Mouse (Mus musculus): Measurements from ENCODE around the gene Haghl.

DNA sequence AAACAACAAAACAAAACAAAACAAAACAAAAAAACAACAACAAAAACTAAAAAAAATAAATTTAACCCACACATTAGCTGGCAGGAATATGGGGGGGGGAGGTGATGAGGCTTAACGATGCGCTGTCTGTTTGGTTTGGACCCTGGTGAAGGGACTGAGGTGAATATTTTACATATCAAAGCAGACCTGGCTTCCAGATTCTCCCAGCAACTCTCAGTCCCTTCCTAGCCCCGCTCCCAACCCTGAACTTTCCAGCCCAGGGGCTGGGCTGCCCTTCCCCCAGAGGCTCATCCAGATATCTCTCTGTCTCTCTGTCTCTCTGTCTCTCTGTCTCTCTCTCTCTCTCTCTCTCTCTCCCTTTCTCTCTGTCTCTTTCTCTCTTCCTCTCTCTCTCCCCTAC, 22.9 kb downstream of the Haghl start:
- TF ChIP-seq CTCF (IDR thresholded peaks at IDR 0.05; ENCODE audit: low read depth) = no peak
- no peak for TF ChIP-seq EP300 (IDR thresholded peaks at IDR 0.05; ENCODE audit: low read depth)

All from liver, embryonic 14.5 days (tissue).